Mouse (Mus musculus): Measurements from ENCODE around the gene Ush1g.

Ush1g gene

DNA sequence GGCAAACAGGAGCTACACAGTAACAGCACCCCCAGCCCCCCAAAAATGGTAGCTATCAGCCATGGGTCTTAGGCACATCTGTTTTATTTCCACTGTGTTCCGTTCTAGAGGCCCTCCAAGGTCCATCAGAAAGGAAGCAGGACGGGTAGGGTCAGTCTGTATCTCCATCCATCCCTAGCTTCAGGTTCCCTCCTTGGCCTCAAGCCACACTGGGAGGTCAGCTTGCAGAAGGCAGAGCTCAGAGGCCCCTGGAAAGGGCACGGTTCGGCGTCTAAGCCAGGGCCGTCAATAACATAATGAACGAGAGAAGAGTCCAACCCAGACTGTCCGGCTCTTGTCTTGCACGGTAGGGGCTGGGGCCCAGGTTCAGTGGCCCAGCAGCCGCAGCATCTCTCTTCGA, 53.9 kb downstream of the Ush1g start:
- no peak for DNase-seq

DNA sequence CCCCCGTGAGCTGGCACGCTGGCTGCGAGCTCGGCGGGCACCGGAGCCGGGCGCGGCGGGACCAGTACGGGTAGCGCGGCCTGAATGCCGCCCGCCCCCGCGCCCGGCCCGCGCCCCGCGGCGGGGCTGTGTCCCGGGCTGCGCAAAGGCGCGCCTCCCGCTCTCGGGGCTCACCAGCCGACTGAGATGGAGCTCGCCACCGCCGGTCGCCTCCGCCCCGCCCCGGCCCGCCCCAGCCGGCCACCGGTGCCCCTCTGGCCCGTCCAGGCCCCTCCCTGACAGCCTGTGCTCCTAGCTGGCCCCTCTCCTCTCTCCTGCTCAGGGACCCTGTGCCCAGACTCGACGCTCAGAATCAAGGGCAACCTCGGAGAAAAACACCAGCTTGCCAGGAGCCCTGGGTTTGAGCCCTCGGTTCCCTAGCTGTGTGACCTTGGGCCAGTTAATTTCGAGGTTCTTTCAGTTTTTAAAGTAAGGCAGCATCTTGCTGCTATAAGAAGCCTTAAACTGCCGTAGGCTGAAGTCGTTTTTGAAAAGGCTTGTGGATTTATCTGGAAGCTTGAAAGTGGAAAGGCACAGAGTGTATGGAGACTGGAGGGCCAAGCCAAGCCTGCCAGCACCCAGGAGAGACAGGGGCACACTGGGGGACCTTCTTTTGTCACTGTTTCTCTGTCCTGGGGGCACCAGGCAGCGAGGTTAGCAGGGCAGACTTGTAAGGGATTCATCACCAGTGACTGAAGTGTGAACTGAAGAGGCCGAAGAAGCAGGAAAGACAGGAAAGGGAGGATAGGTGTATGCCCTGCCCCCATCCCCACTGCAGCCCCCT, 54.6 kb downstream of the Ush1g start, which contains the start of gene Grin2c:
Grin2c (minus strand) TSS at position 183 of the 823 bp plus-strand sequence.
- DNase-seq: peak; percentile 66

DNA sequence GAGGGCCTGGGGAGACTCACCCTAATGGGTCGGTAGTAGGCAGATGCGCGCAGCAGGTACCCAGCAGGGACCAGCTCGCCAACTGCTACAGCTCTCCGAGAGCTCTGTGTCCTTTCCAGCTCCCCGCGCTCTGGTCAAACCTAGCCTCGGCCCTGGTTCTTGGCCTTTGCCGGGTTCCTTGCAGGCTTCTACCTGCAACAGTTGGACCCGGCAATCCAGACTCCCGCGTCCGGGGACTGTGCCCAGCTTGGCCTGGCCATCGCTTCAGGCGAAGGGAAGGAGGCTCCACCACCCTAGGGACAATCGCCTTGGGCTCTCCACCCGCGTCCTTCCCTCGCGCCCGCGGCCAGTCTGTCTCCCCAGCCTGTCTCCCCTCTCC, 55.5 kb downstream of the Ush1g start:
- peak; percentile 76 for DNase-seq

DNA sequence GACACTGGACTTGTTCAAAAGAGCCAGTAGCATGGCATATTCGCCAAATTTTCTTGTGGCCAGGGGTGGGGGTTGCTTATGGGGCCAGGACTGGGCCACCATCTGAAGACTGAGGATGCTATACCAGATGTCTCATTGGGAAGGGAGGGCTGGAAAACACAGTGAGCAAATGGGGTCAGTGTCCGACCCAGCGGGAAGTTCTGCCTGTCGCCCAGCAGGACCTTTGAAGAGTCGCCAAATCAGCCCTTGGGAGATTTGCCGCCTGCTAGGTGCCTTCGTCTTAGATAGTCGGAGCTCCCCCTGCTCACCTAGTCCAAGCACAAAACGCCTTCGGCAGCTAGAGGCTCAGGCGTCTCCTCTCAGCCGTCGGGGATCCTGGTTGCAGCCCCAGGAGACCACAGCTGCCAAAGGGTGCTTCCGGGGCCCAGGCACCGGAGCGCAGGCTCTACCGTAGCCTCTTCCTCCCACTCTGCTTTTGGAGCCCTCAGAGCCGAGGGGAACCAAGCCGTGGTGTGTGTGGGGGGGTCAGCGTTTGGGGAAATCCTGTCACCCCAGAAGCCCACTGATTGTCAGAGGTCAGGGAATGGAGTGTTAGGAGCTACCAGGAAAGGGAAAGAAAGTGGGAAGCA, 56.0 kb downstream of the Ush1g start:
- peak; percentile 77 for DNase-seq

All from cerebellum, adult 11 months (tissue).